Mouse (Mus musculus): Measurements from ENCODE around the gene Cdkn1a. TPM values are rescaled to one million over a fixed set of nuclear protein-coding genes. Genes with fewer than 3 reads are reported as not detected.
"Not testable (repeated sequence)": the region's sequence is repeated elsewhere in the genome, so short reads cannot be mapped to it uniquely, and the experiment has no call there.

Cdkn1a gene
- polyA plus RNA-seq, 1 experiment, result not detected

DNA sequence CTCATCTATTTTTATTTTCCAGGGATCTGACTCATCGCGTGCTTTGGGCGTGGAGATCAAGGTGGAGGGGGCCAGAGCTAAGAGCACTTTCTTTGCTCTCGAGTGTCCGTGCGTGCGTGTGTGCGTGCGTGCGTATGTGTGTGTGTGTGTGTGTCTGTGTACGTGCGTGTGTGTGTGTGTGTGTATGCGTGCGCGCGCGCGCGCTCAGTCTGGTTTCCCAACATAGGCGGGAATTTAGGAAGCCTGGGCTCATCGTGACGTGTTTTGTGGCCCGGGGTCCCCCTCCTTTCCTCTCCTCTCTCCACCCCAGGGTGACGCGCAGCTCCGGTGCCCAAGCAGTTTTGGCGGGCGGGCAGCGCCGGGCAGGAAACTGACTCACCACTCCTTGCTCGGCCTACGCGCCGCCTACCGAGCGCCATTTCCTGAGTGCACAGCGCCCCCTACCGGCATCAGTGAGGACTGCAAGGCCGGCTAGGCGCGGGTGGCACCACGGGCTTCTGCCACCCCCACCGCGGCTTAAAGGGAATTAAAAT lies 4.5 kb downstream of the Cdkn1a start:
- under 1% methylated on average over 44 of the region's 44 CpGs for WGBS
- peaks cover 14% of the 10 kb centered on the region; the same call in 1 of the 2 replicates for H3K4me1 ChIP-seq (ENCODE audit: control insufficient read depth, insufficient read depth, low read length)
- TF ChIP-seq CTCF (IDR thresholded peaks at IDR 0.05; ENCODE audit: insufficient read depth, low read depth, low read length), result peak; percentile 98
- TF ChIP-seq POLR2A (IDR thresholded peaks at IDR 0.05; ENCODE audit: insufficient read depth, low read depth, low read length), result peak; percentile 35; the same call in 1 of the 2 replicates

DNA sequence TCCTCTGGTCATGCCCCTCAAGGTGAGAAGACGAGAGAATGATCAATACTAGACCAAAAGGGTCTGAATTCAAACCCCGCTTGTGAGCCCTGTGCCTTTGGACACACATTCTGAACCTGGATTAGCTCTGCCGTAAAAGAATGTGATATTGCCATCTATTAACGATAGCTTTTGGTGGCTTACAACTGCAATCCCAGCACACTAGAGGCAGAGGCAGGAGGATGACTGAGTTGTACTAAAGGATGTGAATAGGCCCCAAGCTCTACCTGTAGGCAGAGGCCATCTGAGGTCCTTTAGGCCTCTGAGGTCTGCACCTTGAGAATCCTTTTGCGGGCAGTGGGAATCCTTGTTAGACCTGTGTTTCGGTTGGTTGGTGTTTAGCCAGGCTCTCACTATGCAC lies 5.5 kb downstream of the Cdkn1a start:
- Histone ChIP-seq H3K4me1 (ENCODE audit: control insufficient read depth, insufficient read depth, low read length) (peaks cover 14% of the 10 kb centered on the region; the same call in 1 of the 2 replicates), H3K27ac (ENCODE audit: insufficient read depth, low read depth, low read length) (no peak overlapping the region), H3K4me3 (ENCODE audit: insufficient read depth, low read depth, low read length) (no peak overlapping the region)
- WGBS, result 91% methylated on average over 6 of the region's 6 CpGs
- no peak for TF ChIP-seq CTCF (IDR thresholded peaks at IDR 0.05; ENCODE audit: insufficient read depth, low read depth, low read length)
- TF ChIP-seq POLR2A (IDR thresholded peaks at IDR 0.05; ENCODE audit: insufficient read depth, low read depth, low read length), result no peak

More for the DNA sequence above, 4.5 kb downstream of the Cdkn1a start:
- Histone ChIP-seq H3K4me3 (ENCODE audit: insufficient read depth, low read depth, low read length) (peak overlapping the region; percentile 55), H3K27ac (ENCODE audit: insufficient read depth, low read depth, low read length) (peak overlapping the region; percentile 68)

DNA sequence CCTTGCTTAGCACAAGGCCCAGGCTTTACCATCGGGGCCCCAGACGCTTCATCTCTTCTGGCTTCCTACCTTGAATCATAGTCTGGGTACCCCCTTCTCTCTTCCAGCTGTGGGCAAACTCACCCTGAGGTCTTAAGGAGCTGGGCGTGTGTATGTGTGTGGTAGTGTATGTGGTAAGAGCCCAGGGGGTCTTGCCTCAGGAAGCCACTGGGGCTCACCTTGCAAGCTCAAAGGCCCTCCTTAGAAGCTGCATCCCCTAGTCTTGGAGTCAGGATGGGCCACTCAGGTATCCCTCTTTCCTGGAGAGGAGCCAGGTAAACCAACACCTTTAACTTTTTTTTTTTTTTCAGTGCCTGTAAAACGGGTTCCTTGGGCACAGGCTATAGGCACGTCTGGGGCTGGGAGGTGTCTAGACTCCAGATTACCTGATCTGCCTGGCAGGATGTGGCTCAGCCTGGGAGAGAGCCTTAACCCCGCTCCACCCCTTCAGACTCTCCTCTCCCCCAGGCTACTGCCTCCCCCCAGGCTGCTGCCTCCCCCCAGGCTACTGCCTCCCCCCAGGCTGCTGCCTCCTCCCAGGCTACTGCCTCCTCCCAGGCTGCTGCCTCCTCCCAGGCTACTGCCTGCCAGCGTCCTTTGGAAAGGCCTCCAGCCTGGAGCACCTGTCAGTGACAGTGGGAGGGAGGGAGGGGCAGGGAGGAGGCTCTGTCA lies 6.2 kb downstream of the Cdkn1a start:
- Histone ChIP-seq H3K4me1 (ENCODE audit: control insufficient read depth, insufficient read depth, low read length) (peaks cover 14% of the 10 kb centered on the region; the same call in 1 of the 2 replicates), H3K4me3 (ENCODE audit: insufficient read depth, low read depth, low read length) (no peak overlapping the region), H3K27ac (ENCODE audit: insufficient read depth, low read depth, low read length) (no peak overlapping the region)
- TF ChIP-seq POLR2A (IDR thresholded peaks at IDR 0.05; ENCODE audit: insufficient read depth, low read depth, low read length) (no peak), CTCF (IDR thresholded peaks at IDR 0.05; ENCODE audit: insufficient read depth, low read depth, low read length) (no peak)
- 62% methylated on average over 7 of the region's 7 CpGs for WGBS

DNA sequence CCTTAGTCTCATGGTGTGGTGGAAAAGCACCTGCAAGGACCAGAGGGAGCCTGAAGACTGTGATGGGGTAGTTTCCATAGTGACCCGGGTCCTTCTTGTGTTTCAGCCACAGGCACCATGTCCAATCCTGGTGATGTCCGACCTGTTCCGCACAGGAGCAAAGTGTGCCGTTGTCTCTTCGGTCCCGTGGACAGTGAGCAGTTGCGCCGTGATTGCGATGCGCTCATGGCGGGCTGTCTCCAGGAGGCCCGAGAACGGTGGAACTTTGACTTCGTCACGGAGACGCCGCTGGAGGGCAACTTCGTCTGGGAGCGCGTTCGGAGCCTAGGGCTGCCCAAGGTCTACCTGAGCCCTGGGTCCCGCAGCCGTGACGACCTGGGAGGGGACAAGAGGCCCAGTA lies 7.5 kb downstream of the Cdkn1a start:
- Histone ChIP-seq H3K4me1 (ENCODE audit: control insufficient read depth, insufficient read depth, low read length) (peaks cover 14% of the 10 kb centered on the region; the same call in 1 of the 2 replicates), H3K4me3 (ENCODE audit: insufficient read depth, low read depth, low read length) (no peak overlapping the region), H3K27ac (ENCODE audit: insufficient read depth, low read depth, low read length) (no peak overlapping the region)
- TF ChIP-seq POLR2A (IDR thresholded peaks at IDR 0.05; ENCODE audit: insufficient read depth, low read depth, low read length) (no peak), CTCF (IDR thresholded peaks at IDR 0.05; ENCODE audit: insufficient read depth, low read depth, low read length) (no peak)
- 96% methylated on average over 24 of the region's 24 CpGs for WGBS

DNA sequence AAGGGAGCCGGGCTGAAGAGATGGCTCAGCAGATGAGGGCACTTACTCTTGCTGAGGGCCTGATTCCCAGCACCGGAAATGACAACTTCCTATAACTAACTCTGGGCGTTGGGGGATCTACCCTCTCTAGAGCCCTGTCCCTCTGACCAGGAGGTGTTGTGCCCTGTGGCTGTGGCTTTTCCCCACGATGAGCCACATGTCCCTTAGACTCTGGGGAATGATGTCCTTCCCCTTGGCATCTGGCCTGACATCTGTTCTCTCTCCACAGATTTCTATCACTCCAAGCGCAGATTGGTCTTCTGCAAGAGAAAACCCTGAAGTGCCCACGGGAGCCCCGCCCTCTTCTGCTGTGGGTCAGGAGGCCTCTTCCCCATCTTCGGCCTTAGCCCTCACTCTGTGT lies 8.3 kb downstream of the Cdkn1a start:
- H3K4me1 ChIP-seq (ENCODE audit: control insufficient read depth, insufficient read depth, low read length), result peaks cover 7% of the 10 kb centered on the region; the same call in 1 of the 2 replicates
- no peak overlapping the region for H3K27ac ChIP-seq (ENCODE audit: insufficient read depth, low read depth, low read length)
- WGBS, result 83% methylated on average over 8 of the region's 8 CpGs
- H3K4me3 ChIP-seq (ENCODE audit: insufficient read depth, low read depth, low read length), result no peak overlapping the region
- TF ChIP-seq POLR2A (IDR thresholded peaks at IDR 0.05; ENCODE audit: insufficient read depth, low read depth, low read length) (no peak), CTCF (IDR thresholded peaks at IDR 0.05; ENCODE audit: insufficient read depth, low read depth, low read length) (no peak)

DNA sequence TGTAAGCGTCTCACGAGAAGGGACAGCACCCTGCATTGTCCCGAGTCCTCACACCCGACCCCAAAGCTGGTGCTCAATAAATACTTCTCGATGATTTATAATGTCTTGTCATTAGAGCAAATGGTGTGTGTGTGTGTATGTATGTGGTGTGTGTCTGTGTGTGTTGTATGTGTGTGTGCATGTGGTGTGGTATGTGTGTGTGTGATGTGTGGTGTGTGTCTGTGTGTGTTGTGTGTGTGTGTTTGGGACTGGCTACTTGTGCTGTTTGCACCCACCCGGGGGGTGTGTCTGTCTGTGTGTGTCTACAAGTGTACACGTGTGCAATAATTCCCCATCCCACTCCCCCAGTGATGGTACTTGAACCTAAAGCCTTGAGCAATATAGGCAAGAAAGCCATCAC lies 9.9 kb downstream of the Cdkn1a start:
- H3K4me1 ChIP-seq (ENCODE audit: control insufficient read depth, insufficient read depth, low read length), result 0 out of 2 replicates have a peak, but pooled peaks cover 4% of the 10 kb centered on the region
- TF ChIP-seq CTCF (IDR thresholded peaks at IDR 0.05; ENCODE audit: insufficient read depth, low read depth, low read length) (no peak), POLR2A (IDR thresholded peaks at IDR 0.05; ENCODE audit: insufficient read depth, low read depth, low read length) (no peak)
- no peak overlapping the region for H3K27ac ChIP-seq (ENCODE audit: insufficient read depth, low read depth, low read length)
- H3K4me3 ChIP-seq (ENCODE audit: insufficient read depth, low read depth, low read length), result no peak overlapping the region
- 90% methylated on average over 7 of the region's 7 CpGs for WGBS

DNA sequence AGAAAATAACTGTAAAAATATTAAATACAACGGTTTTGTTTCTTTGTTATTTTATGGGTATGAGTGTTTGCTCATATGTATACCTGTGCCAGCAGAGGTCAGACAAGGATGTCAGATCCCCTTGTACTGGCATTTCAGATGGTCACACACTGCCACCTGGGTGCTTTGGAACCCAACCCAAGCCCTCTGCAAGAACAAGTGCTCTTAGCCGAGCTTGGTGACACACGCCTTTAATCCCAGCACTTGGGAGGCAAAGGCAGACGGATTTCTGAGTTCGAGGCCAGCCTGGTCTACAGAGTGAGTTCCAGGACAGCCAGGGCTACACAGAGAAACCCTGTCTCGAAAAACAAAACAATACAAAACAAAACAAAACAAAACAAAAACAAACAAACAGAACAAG lies 19.6 kb downstream of the Cdkn1a start:
- not testable (repeated sequence) for H3K27ac ChIP-seq (ENCODE audit: insufficient read depth, low read depth, low read length); H3K4me1 ChIP-seq (ENCODE audit: control insufficient read depth, insufficient read depth, low read length); H3K4me3 ChIP-seq (ENCODE audit: insufficient read depth, low read depth, low read length)
- 88% methylated on average over 6 of the region's 6 CpGs for WGBS

DNA sequence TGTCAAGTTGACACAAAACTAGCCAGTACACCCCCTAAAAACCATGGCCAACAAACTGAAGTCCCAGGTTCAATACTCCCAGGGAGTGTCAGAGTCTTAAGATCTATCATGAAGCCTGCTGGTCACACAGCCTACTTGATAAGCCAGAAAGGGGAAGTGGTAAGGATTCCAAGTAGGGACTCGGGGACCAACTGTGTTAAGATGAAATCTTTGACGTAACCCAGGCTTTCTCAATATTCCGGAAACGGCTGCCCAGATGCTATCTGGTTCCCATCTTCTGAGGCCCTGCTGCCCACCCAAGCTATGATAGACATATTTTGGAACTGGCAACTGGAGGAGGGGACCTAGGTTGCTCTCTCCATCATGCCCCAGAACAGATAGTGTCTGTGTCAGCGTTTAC lies 20.6 kb downstream of the Cdkn1a start:
- no peaks in the 10 kb centered on the region for H3K4me1 ChIP-seq (ENCODE audit: control insufficient read depth, insufficient read depth, low read length)
- TF ChIP-seq CTCF (IDR thresholded peaks at IDR 0.05; ENCODE audit: insufficient read depth, low read depth, low read length), result no peak
- TF ChIP-seq POLR2A (IDR thresholded peaks at IDR 0.05; ENCODE audit: insufficient read depth, low read depth, low read length), result no peak
- 88% methylated on average over 5 of the region's 5 CpGs for WGBS
- no peak overlapping the region for H3K4me3 ChIP-seq (ENCODE audit: insufficient read depth, low read depth, low read length)
- H3K27ac ChIP-seq (ENCODE audit: insufficient read depth, low read depth, low read length), result no peak overlapping the region

DNA sequence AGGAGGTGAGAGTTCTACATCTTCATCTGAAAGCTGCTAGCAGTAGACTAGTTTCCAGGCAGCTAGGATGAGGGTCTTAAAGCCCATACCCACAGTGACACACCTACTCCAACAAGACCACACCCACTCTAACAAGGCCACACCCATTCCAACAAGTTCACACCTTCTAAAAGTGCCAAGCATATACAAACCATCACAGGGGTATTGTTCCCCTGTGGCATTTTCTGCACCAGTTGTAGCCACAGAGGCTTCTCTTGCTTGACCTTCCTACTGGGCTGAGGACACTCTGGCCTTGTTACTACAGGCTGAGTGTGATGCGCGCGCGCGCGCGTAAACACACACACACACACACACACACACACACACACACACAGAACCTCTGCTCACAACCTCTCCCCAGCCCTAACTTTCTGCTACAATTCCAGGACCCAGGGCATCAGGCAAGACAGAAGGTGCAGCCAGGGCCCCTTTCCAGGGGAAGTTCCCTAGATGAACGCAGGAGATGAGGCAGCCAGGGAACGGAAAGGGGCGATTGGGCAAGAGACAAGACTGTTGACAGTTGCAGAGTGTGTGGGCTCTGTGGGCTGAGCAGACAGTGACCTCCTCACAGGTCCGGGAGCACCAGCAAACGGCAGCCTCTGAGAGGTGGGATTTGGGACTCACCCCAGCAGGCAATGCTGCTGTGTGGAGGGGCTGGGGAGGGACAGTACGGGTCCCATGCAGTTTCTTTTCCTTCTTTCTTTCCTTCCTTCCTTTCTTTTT lies 23.0 kb downstream of the Cdkn1a start, which contains the start of gene Rab44:
Rab44 (plus strand) TSS at position 555 of the 762 bp plus-strand sequence.
- Histone ChIP-seq H3K4me1 (ENCODE audit: control insufficient read depth, insufficient read depth, low read length) (no peaks in the 10 kb centered on the region), H3K4me3 (ENCODE audit: insufficient read depth, low read depth, low read length) (no peak within 1 kb of the TSS), H3K27ac (ENCODE audit: insufficient read depth, low read depth, low read length) (no peak within 1 kb of the TSS)
- TF ChIP-seq CTCF (IDR thresholded peaks at IDR 0.05; ENCODE audit: insufficient read depth, low read depth, low read length) (no peak), POLR2A (IDR thresholded peaks at IDR 0.05; ENCODE audit: insufficient read depth, low read depth, low read length) (no peak)
- 95% methylated on average over 13 of the region's 13 CpGs for WGBS

All from olfactory bulb, adult 2 months (tissue).